Mouse (Mus musculus) T-helper 1 cell (primary cell): ENCODE data around the gene Atp6v1a.

Experiments used
- in situ Hi-C: fragments of 300-600 bp; cut with MboI, MseI; formaldehyde crosslinking; loops from one replicate; pipeline ENCODE4 v1.15.1; 2025; ENCODE audit warnings: high pct_unique_total_duplicates

The Atp6v1a gene

DNA sequence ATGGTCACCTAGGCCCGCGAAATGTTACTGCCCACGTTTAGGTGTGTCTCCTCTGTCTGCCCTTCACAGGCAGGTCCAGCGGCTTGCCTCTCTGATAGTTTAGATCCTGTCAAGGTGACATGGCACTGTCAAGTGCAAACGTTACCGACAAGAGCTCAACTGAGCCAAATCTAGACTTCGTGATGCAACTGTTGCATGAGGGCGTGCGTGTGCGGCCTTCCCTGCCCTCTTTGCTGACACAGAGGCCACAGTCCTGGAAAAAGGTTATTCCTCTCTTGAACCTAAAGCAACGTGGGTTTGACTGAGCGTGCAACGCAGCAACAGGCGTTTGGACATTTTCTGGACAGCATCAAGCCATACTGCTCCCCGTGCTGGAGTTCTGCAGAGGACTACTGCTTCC lies 78.2 kb downstream of the Atp6v1a start:
- in situ Hi-C loops = no loop called here

DNA sequence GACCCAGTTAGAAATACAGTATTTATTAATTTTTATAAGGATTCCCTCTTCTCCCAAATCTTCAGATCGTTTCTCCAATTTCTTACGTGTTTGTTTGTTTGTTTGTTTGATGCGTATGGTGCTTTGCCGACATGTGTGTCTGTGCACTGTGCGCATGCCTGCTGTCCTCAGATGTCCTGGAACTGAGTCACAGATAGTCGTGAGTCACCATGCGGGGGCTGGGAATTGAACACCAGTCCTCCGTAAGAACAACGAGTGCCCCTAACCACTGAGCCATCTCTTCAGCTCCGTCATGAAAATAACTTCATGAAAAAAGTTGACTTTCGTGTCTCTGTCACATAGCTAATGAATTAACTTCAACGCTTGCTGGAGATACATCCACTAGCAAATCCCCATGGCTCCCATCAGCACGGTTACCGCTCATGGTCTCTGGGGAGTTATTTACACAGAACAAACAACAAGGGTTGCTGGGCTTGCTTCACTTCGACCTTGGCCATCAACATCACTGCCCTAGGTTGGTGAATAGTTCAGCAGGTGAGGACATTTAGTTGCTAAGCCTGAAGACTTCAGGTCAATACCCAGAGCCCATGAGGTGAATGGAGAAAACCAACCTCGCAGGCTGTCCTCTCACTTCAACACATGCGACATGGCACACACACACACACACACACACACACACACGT lies 78.8 kb downstream of the Atp6v1a start:
- in situ Hi-C loops = no loop called here

DNA sequence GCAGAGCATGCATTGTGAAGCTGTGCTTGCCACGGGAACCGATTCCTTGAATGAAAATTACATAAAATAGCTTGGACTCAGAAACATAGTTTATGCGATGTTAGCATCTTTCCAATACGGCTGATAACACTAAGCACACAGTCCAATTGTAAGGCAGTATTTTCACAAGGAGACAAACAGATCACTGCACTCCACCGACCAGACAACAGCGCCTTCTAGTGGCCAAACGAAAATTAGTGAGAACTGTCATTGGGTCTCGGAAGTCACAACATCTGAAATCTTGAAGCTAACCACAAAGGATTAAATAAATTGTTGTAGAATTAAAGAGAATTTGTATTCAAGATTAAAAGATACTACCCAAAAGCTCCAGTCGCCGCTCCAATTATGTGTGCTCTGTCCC lies 80.8 kb downstream of the Atp6v1a start:
- in situ Hi-C loops = no loop called here

DNA sequence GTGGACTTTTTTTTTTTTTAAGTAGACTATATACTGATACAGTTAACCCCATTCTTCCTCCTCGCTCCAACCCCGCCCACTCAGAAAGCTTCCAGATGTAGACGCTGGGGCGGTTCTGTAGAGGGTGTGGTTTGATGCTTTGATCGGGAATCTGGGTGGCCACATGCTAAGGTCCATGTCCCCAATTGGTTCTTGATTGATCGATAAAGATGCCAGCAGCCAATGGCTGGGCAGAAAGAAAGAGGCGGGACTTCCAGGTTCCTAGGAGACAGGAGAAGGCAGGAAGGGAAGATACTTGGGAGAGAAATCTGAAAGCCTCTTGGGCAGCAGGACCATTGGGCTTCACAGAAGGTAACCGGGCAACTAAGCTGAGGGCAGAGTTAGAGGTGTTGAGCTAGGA lies 83.7 kb downstream of the Atp6v1a start:
- in situ Hi-C loops = no loop called here

DNA sequence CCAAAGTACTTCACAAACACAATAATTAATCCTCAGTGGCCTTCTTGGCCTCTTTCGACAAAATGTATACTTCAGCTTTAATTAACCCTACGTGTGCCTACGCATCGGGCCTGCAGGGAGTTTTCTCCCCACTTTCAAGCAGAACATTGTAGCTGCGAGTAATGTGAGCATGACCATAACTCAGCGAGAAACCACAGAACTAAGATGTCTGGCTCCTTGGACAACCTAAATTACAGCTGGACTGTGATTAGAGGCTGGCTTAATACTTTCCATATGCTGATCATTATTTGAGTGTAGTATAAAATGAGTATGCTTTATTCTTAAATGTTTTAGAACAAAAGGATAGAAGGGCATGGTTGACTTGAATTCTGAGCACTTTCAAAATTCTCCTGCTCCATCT lies 86.2 kb downstream of the Atp6v1a start:
- in situ Hi-C loops = no loop called here

DNA sequence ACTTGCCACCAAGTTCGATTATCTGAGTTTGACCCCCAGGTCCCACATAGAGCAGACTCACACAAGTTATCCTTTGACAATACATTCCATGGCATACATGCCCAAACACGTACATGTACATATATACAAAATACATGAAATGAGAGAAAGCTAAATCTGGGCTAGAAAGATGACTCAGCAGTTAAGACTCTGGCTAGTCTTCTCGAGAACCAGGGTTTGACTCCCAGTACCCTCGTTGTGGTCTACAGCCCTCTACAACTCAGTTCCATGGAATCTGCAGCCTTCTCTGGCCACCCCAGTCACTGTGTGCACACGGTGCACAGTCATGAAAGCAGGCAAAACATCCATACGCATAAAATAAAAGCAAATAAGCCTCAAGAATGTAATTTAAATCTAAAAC lies 87.1 kb downstream of the Atp6v1a start:
- in situ Hi-C loops = no loop called here

DNA sequence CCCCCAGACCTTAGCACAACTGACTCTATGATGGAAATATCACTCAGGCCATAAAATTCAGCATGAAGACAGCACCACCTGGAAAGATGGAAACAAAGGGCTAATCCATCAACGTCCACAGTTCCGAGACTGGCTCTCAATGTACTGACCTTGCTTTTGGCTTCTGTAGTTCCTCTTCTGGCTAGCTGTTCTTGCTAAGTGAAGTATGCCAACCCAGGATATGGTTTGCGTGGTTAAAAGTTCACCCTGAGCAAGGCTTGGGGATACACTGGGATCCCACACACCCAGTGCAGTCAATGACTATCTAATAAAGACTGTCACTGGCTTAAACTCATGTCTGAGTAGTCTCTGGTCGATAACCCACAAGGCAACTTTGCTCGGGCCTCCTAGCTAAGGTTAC lies 89.4 kb downstream of the Atp6v1a start:
- in situ Hi-C loops = no loop called here

DNA sequence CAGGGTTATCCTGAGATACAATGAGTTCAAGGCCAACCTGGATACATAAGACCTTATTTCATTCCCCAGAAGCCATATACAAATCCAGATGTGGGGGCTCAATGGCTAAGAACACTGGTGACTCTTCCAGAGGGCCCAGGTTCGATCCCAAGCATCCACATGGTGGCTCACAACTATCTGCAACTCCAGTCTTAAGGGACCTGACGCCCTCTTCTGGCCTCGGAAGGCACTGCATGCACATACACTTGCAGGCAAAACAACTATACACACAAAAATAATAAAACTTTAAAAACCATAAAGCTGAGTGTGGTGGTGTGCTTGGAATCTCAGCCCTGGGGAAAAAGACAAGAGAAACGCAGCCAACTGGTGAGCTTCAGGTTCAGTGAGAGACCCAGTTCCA lies 100.4 kb downstream of the Atp6v1a start:
- in situ Hi-C loops = no loop called here
